ENCODE assay signal across 11 mouse cellular contexts in the genomic region with DNA sequence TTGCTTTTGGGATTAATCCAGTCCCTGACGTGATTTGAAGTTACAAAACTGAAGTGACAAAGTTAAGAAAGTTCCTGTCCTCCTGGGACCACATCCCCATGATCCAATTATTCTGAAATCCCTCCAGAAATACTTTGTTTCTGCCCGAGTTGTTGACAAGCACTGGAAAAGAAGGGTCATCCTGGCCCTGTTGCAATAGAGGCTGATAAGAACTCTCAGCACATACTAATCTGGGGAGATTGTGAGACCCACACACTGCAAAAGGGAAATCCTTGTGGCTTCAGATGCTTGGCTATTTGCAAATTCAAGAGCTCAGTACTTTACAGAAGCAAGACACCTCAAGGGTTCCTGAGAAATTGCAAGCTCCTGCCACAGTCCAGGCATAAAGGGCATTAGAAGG. TPM values are rescaled to one million over a fixed set of nuclear protein-coding genes. Genes with fewer than 3 reads are reported as not detected.
"Had no signal": no experiment of that assay in that cellular context is flagged by ENCODE, and none has a peak within 500 bp of the region (broad histone marks: within the 10 kb centered on the region; RNA-seq: fewer than 3 reads in every experiment).

No protein-coding gene starts in this region.

- DNase-seq: liver, postnatal 0 days; retina, postnatal 1 day; right cerebral cortex, adult 18-20 months; right cerebral cortex, postnatal 25 days; right cerebral cortex, postnatal 4 days; spleen, adult 18-20 months; thymus, adult 18-20 months; thymus, postnatal 14 days; thymus, postnatal 36 days had no signal

RNA-seq across cellular contexts. Expression of gene Olfr159, which starts 1.5 kb away (rescaled TPM):
- total RNA-seq: megakaryocyte progenitor cell, adult 5-6 weeks; midbrain, postnatal 0 days had no signal

RNA-seq across cellular contexts. Expression of gene Spaar, which starts 42.5 kb away (rescaled TPM):
- total RNA-seq: megakaryocyte progenitor cell, adult 5-6 weeks; midbrain, postnatal 0 days had no signal

RNA-seq across cellular contexts. Expression of gene Hrct1, which starts 45.3 kb away (rescaled TPM):
- total RNA-seq: megakaryocyte progenitor cell, adult 5-6 weeks had no signal

RNA-seq across cellular contexts. Expression of gene Olfr156, which starts 51.4 kb away (rescaled TPM):
- total RNA-seq: megakaryocyte progenitor cell, adult 5-6 weeks; midbrain, postnatal 0 days had no signal
